Comparison of ENCODE assay signal across 13 mouse cellular contexts in the genomic region with DNA sequence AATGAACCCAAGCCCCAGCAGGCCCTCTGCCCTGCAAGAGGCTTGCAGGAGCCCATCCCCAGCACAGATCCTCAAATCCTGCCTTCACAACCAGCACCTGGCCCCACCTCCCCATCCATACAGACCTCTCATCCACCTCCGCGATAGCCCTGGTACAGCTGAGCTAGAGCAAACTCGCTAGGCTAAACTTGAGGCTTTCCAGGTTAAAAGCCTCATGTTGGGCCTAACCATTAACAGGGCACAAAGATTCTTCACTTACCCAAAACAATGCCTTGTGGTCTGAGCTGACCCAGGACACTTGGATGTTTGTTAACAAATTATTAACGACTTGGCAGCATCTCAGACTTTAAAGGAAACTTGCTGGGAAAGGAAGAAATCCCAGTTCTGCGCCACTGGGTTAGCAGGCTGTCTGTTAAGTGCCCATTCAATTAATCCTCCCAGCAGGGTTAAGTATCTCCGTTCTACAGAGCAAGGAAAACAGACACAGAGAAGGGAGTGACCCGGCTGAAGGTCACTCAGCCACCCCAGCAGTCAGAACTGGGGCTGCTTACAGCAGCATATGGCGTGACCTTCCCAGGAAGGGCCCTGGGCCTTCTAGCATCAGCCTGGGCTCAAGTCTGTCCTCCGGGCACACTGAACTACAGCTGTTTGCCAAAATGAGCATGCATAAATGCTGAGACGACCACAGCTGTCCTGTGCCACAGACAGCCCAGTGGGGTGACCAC.
A peak's percentile ranks its signal among the peaks of the same experiment; 100 is the strongest.
DNase-seq lines count a peak whose midpoint lies in the region; ATAC-seq lines count a peak whose summit lies in the region.
"Had no signal": no experiment of that assay in that cellular context is flagged by ENCODE, and none has a peak within 500 bp of the region (broad histone marks: within the 10 kb centered on the region; RNA-seq: fewer than 3 reads in every experiment).

No protein-coding gene starts in this region.

- no peak overlapping the region for H3K9ac ChIP-seq in midbrain, embryonic 14.5 days (replicated peaks; ENCODE audit: low read length)
- H3K9ac ChIP-seq: embryonic facial prominence, embryonic 15.5 days; lung, embryonic 15.5 days had no signal

- 22% methylated on average over 10 of the region's 10 CpGs for WGBS in midbrain, embryonic 10.5 days
- WGBS in midbrain, embryonic 14.5 days, result 18% methylated on average over 10 of the region's 10 CpGs

- peak overlapping the region; percentile 49; the same call in 1 of the 2 replicates for H3K27ac ChIP-seq in midbrain, embryonic 10.5 days (replicated peaks)
- no peak overlapping the region for H3K27ac ChIP-seq in midbrain, embryonic 14.5 days (replicated peaks; ENCODE audit: low read depth, low read length)
- H3K27ac ChIP-seq: embryonic facial prominence, embryonic 15.5 days; heart, embryonic 10.5 days; lung, embryonic 15.5 days had no signal

- H3K27me3 ChIP-seq in midbrain, embryonic 10.5 days (ENCODE audit: low read depth, poor library complexity, severe bottlenecking), result no peaks in the 10 kb centered on the region; the same call in 1 of the 2 replicates
- H3K27me3 ChIP-seq in midbrain, embryonic 14.5 days (ENCODE audit: control insufficient read depth, insufficient read depth, low read length), result no peaks in the 10 kb centered on the region
- H3K27me3 ChIP-seq: embryonic facial prominence, embryonic 15.5 days; lung, embryonic 15.5 days had no signal

- H3K9me3 ChIP-seq in midbrain, embryonic 10.5 days (replicated peaks), result no peaks in the 10 kb centered on the region
- no peaks in the 10 kb centered on the region for H3K9me3 ChIP-seq in midbrain, embryonic 14.5 days (ENCODE audit: control insufficient read depth, low read length)
- H3K9me3 ChIP-seq: embryonic facial prominence, embryonic 15.5 days; heart, embryonic 10.5 days; lung, embryonic 15.5 days had no signal

- DNase-seq in adrenal gland, adult 2 months, result peak; percentile 37
- no peak for DNase-seq in adrenal gland, postnatal 25 days
- DNase-seq in midbrain, embryonic 10.5 days (ENCODE audit: low spot score), result peak; percentile 32
- DNase-seq in midbrain, embryonic 14.5 days, result no peak
- DNase-seq in kidney, adult 18-20 months, result peak; percentile 57
- DNase-seq in retina, embryonic 14.5 days (ENCODE audit: low spot score), result peak; percentile 29
- no peak for DNase-seq in gastrocnemius, postnatal 10 days
- no peak for DNase-seq in thymus, postnatal 10 days (ENCODE audit: low spot score in 2 of 2)
- DNase-seq: thymus, postnatal 25 days had no signal

- H3K4me3 ChIP-seq in midbrain, embryonic 10.5 days, result no peak overlapping the region
- H3K4me3 ChIP-seq in midbrain, embryonic 14.5 days (replicated peaks; ENCODE audit: low read depth, low read length), result no peak overlapping the region
- H3K4me3 ChIP-seq: embryonic facial prominence, embryonic 15.5 days; heart, embryonic 10.5 days; lung, embryonic 15.5 days; myocyte had no signal

- H3K36me3 ChIP-seq in midbrain, embryonic 10.5 days, result no peaks in the 10 kb centered on the region
- H3K36me3 ChIP-seq in midbrain, embryonic 14.5 days (ENCODE audit: control insufficient read depth, insufficient read depth, low read length), result no peaks in the 10 kb centered on the region
- H3K36me3 ChIP-seq: embryonic facial prominence, embryonic 15.5 days; heart, embryonic 10.5 days; lung, embryonic 15.5 days had no signal

- H3K4me2 ChIP-seq in midbrain, embryonic 14.5 days (ENCODE audit: low read length), result no peak overlapping the region
- H3K4me2 ChIP-seq: embryonic facial prominence, embryonic 15.5 days; lung, embryonic 15.5 days had no signal

- ATAC-seq in midbrain, embryonic 14.5 days (ENCODE audit: low FRiP score, low TSS enrichment), result no peak

- peaks cover 30% of the 10 kb centered on the region for H3K4me1 ChIP-seq in midbrain, embryonic 10.5 days
- peaks cover 9% of the 10 kb centered on the region; the same call in 1 of the 2 replicates for H3K4me1 ChIP-seq in midbrain, embryonic 14.5 days (ENCODE audit: control insufficient read depth, insufficient read depth, low read length)
- H3K4me1 ChIP-seq: embryonic facial prominence, embryonic 15.5 days had no signal

Comparison
In these comparisons a context has a peak if more than half of its experiments do, and no peak if none do; other contexts are left out.
1. DNase-seq: peak in adrenal gland, adult 2 months (single experiment), midbrain, embryonic 10.5 days (single experiment), kidney, adult 18-20 months (single experiment) and retina, embryonic 14.5 days (single experiment); none in adrenal gland, postnatal 25 days (single experiment), midbrain, embryonic 14.5 days (single experiment), gastrocnemius, postnatal 10 days (single experiment) and thymus, postnatal 10 days (0 of 2).